Mouse (Mus musculus) midbrain, embryonic 10.5 days (tissue): ENCODE results near the gene Grm1. TPM values are rescaled to one million over a fixed set of nuclear protein-coding genes. Genes with fewer than 3 reads are reported as not detected.

Experiments
- DNase-seq: peaks from one replicate; pipeline ENCODE4 v3.0.0-alpha.2; 2017; ENCODE audit warnings: low spot score
- H3K27ac ChIP-seq: fragments of 300-500 bp; sonication (generic); replicated peaks from 2 replicates; pipeline ENCODE4 v1.5.1; 2016; ENCODE audit warnings: mild to moderate bottlenecking
- H3K27me3 ChIP-seq: fragments of 300-500 bp; sonication (generic); 2 replicates; pipeline ENCODE4 v1.6.1; 2016; ENCODE audit warnings: low read depth, mild to moderate bottlenecking; ENCODE audit not compliant: poor library complexity, severe bottlenecking
- H3K36me3 ChIP-seq: fragments of 300-500 bp; sonication (generic); 2 replicates; pipeline ENCODE4 v1.6.1; 2016; ENCODE audit warnings: mild to moderate bottlenecking, moderate library complexity
- H3K4me1 ChIP-seq: fragments of 300-500 bp; sonication (generic); 2 replicates; pipeline ENCODE4 v1.6.1; 2016
- H3K4me3 ChIP-seq: fragments of 300-500 bp; sonication (generic); 2 replicates; pipeline ENCODE4 v1.5.1; 2016; ENCODE audit warnings: mild to moderate bottlenecking, moderate library complexity
- H3K9me3 ChIP-seq: fragments of 300-500 bp; sonication (generic); replicated peaks from 2 replicates; pipeline ENCODE4 v1.6.1; 2016; ENCODE audit warnings: mild to moderate bottlenecking
- WGBS: fragments of 180-500 bp; shearing (Covaris S2); methylation state at CpG from one replicate; pipeline ENCODE4 v1.1.7; 2016; 5-methylcytosine and 5-hydroxymethylcytosine counted together
- polyA plus RNA-seq: library from polyadenylated mRNA; unstranded; fragments of >200 nt; fragmentation: Nextera tagmentation; extraction: Ambion mirVana; gene quantifications from 2 replicates; pipeline ENCODE4 v1.2.1, GENCODE M21; 2016

The Grm1 gene
- polyA plus RNA-seq, 1 experiment from 2014 or later = 0.01 TPM

DNA sequence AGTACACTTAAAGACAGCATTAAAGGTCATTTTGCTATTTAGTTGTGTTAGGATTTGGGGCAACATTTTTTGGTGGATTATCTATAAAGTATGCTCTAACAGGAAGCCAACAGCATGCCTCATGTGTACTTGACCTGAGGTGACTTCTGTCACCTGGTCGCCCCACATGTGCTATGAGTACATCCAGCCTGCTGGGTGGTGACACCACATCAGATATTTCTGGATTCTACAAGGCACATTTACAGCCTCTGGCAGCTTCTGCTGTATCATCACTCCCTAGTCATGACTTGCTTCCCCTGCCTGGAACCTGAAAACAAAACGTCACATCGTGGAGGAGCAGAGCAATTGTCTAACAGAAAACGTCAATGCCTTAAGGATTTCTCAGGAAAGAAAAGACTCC, 292.2 kb downstream of the Grm1 start:
- DNase-seq = no peak
- Histone ChIP-seq H3K27ac (no peak overlapping the region), H3K9me3 (no peaks in the 10 kb centered on the region), H3K36me3 (no peaks in the 10 kb centered on the region), H3K27me3 (no peaks in the 10 kb centered on the region), H3K4me1 (peaks cover 4% of the 10 kb centered on the region; the same call in 1 of the 2 replicates), H3K4me3 (no peak overlapping the region)
- 81% methylated on average over 4 of the region's 4 CpGs for WGBS

DNA sequence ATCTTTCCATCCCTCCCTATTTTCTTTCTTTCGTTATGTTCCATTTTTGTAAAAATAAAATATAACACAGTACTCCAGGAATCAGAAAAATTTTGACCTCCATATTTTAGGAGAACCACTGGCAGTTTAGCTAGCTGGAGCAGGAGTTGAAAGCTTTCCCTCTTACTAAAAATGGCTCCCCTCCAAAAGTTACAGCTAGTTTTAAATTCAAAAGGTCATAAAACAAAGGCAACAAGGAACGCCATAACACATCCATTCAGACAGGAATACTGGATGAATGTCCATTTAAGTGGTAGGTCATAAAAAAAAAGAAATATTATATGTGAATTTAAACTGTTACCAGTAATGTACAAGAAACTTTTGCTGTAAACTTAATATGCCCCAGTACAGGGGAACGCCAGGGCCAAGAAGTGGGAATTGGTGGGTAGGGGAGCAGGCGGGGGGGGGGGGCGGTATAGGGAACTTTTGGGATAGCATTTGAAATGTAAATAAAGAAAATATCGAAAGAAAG, 294.2 kb downstream of the Grm1 start:
- DNase-seq = no peak
- H3K27ac ChIP-seq = no peak overlapping the region
- H3K4me3 ChIP-seq = no peak overlapping the region
- H3K36me3 ChIP-seq = no peaks in the 10 kb centered on the region
- 90% methylated on average over 4 of the region's 6 CpGs for WGBS
- no peaks in the 10 kb centered on the region for H3K9me3 ChIP-seq
- H3K4me1 ChIP-seq = peaks cover 4% of the 10 kb centered on the region; the same call in 1 of the 2 replicates
- H3K27me3 ChIP-seq = no peaks in the 10 kb centered on the region

DNA sequence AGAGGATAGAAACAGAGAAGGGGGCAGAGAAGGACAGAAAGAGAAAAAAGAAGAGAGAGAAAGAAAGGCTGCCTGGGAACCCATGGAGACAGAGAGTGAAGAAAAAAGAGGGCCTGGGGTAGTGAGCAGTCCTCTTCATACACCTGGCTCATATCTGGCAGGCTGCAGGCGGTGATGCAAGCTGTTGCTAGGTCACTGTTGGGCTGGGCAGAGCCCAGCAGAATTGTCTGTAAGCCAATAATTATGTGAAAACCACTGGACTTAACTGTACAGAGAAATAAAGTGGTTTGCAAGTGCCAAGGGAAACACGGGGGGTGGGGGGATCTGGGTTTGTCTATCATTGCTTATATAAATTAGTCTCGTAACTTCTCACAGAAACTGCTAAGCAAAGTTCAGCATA, 297.0 kb downstream of the Grm1 start:
- H3K36me3 ChIP-seq = no peaks in the 10 kb centered on the region
- H3K9me3 ChIP-seq = no peaks in the 10 kb centered on the region
- WGBS = 89% methylated on average over 3 of the region's 3 CpGs
- DNase-seq = no peak
- no peak overlapping the region for H3K4me3 ChIP-seq
- no peaks in the 10 kb centered on the region for H3K27me3 ChIP-seq
- H3K4me1 ChIP-seq = no peaks in the 10 kb centered on the region
- no peak overlapping the region for H3K27ac ChIP-seq

DNA sequence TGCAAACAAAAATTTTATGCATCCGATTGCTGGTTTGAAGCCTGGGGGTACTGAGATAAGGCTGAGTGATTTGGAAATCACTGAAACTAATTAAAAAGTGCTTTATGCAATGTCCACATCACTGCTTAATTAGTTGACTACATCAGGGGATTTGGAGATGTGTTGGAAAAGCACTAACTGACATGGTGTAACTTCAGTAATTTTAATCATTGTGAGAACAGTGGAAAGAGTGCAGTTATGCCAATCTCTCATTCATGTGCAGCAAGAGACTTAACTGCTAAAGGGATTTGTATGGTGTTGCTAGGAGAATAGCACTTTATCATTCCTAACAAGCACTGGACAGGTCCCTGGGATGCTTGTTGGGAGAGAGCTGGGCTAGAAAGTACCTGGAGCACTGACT, 307.3 kb downstream of the Grm1 start:
- DNase-seq = no peak
- Histone ChIP-seq H3K27me3 (no peaks in the 10 kb centered on the region), H3K4me1 (no peaks in the 10 kb centered on the region), H3K27ac (no peak overlapping the region), H3K36me3 (no peaks in the 10 kb centered on the region), H3K9me3 (no peaks in the 10 kb centered on the region), H3K4me3 (no peak overlapping the region)
- 84% methylated on average over 1 of the region's 1 CpGs for WGBS

DNA sequence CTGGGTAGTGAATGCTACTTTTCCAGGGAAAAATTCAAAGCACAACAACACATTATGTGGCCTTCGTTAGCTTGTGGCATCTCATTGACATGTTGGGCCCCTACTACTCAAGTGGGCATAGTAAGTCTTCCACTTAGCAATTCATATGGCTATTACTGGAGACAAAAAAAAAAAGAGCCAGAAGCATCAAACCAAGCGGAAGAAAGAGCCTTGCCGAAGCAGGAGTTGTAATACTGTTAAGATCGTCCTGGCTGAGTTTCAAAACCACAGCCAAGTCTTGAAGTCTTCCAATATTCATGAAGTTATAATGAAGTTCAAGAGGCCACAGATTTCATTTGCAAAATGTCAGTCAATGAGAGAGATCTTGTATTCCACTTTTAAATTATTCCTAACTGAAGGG, 319.1 kb downstream of the Grm1 start:
- no peak for DNase-seq
- no peaks in the 10 kb centered on the region for H3K36me3 ChIP-seq
- no peak overlapping the region for H3K4me3 ChIP-seq
- H3K9me3 ChIP-seq = no peaks in the 10 kb centered on the region
- no peaks in the 10 kb centered on the region for H3K4me1 ChIP-seq
- no peaks in the 10 kb centered on the region for H3K27me3 ChIP-seq
- no peak overlapping the region for H3K27ac ChIP-seq
- WGBS = 90% methylated on average over 4 of the region's 4 CpGs

DNA sequence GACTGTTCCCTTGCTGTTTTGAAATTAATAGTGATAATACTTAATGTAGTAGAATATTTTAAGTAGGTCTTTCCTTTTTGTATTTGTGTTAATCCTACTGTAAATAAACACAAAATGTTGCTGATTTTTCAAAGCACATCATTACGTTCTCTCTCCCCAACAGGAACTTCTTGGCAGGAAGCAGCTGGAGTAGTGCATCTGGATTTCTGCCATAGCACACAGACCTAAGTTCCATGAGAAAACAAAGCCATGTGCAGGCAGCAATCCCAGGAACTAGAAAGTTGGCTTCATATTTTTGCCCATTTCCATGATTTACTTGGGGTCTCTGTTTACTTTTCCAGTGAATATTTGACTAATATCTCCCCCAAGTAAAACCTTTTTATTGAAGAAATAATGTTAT, 320.9 kb downstream of the Grm1 start:
- WGBS = 84% methylated on average over 1 of the region's 1 CpGs
- no peak overlapping the region for H3K4me3 ChIP-seq
- H3K4me1 ChIP-seq = no peaks in the 10 kb centered on the region
- H3K27me3 ChIP-seq = no peaks in the 10 kb centered on the region
- no peak for DNase-seq
- H3K9me3 ChIP-seq = no peaks in the 10 kb centered on the region
- H3K27ac ChIP-seq = no peak overlapping the region
- no peaks in the 10 kb centered on the region for H3K36me3 ChIP-seq

DNA sequence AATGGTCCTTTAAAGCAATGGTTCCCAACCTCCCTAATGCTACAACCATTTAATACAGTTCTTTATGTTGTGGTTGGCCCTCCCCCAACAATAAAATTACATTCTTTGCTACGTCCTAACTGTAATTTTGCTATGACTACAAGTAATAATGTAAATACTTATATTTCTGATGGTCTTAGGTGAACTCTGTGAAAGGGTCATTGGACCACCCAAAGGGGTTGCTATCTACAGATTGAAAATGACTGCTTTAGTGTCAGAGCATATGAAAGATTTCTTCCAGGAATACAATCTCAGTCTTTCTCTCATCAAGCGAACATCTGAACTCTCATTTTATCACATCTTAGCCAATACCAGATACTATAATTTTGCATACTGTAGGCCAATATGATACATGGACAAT, 321.4 kb downstream of the Grm1 start:
- Histone ChIP-seq H3K27me3 (no peaks in the 10 kb centered on the region), H3K4me1 (no peaks in the 10 kb centered on the region), H3K9me3 (no peaks in the 10 kb centered on the region), H3K27ac (no peak overlapping the region), H3K36me3 (no peaks in the 10 kb centered on the region), H3K4me3 (no peak overlapping the region)
- no peak for DNase-seq
- WGBS = 83% methylated on average over 2 of the region's 2 CpGs

DNA sequence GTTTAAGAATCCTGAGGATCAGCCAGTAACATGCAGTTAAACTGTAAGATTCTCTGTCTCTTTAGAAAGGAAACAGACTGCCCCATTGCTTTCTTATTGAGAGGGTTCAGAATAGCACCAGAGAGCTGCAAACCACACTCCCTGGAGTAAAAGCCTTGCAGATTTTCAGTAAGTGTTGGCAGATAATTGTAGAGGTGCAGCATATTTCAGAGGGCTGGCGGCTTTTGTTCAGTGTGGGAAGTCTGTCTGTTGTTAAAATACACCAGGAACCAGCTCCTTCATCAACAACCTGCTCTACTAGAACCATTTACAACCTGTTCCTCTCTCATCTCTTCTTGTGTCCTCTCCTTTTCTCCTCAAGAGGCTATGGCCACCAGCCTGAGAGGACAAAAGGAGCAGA, 331.1 kb downstream of the Grm1 start:
- Histone ChIP-seq H3K27ac (no peak overlapping the region), H3K9me3 (no peaks in the 10 kb centered on the region), H3K27me3 (no peaks in the 10 kb centered on the region), H3K4me3 (no peak overlapping the region), H3K4me1 (no peaks in the 10 kb centered on the region), H3K36me3 (no peaks in the 10 kb centered on the region)
- 90% methylated on average over 1 of the region's 1 CpGs for WGBS
- no peak for DNase-seq

DNA sequence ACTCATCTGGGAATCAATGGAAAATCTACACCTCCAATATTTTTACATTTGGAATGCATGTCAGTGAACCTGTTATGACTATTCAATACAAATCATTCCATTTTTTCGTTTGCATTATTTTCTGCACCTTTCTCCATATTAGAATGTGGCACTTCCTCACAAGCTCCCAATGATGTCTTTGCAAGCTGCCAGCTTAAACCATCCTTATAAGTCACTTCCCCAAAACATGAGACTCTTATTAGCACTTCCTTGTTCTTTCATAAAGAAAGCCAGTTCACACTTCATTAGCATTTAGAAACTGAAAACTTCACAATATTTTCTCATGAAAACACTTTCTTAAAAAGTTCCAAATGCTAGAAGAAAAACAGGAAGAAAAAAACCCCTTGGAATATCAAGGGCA, 338.1 kb downstream of the Grm1 start:
- no peak overlapping the region for H3K27ac ChIP-seq
- no peaks in the 10 kb centered on the region for H3K4me1 ChIP-seq
- no peak overlapping the region for H3K4me3 ChIP-seq
- H3K36me3 ChIP-seq = no peaks in the 10 kb centered on the region
- H3K27me3 ChIP-seq = no peaks in the 10 kb centered on the region
- WGBS = 70% methylated on average over 1 of the region's 1 CpGs
- no peaks in the 10 kb centered on the region for H3K9me3 ChIP-seq
- DNase-seq = no peak

DNA sequence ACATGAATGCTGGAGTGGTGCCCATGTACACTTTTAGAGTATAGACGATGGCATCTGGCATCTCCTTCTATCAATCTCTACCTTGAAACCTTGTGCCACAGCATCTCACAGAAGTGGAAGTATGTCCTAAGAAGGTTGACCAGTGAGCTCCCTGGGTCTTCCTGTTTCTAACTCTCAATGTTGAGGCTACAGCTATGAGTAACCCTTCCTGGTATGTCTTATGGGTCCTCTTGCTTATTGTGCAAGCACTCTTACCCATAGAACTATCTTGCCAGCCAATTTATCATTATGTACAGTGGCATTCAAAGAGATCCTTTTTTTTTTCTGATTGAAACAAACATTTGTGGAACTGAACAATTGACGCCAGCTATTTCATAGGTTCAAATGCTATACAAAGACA, 340.0 kb downstream of the Grm1 start:
- no peaks in the 10 kb centered on the region for H3K27me3 ChIP-seq
- H3K27ac ChIP-seq = no peak overlapping the region
- WGBS = 91% methylated on average over 2 of the region's 2 CpGs
- no peaks in the 10 kb centered on the region for H3K36me3 ChIP-seq
- H3K4me1 ChIP-seq = no peaks in the 10 kb centered on the region
- no peak for DNase-seq
- H3K9me3 ChIP-seq = no peaks in the 10 kb centered on the region
- H3K4me3 ChIP-seq = no peak overlapping the region

DNA sequence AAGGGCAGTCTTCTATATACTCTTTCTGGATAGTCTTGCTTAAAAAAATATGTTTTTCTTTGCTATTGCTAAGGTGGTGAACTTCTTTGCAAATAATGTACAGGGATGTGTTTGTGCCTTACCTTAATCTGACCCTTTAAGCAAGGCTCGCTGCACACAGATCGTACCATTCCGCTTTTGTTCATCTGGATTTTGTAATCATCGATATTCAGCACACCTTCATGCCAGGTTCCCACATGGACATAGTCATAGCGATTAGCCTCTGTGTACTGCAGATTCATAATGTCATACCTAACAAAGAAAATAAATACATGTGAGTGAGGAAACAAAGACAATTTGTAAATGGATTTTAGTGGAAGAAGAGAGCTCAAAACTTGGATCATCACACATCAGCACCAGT, 340.8 kb downstream of the Grm1 start:
- 94% methylated on average over 5 of the region's 5 CpGs for WGBS

DNA sequence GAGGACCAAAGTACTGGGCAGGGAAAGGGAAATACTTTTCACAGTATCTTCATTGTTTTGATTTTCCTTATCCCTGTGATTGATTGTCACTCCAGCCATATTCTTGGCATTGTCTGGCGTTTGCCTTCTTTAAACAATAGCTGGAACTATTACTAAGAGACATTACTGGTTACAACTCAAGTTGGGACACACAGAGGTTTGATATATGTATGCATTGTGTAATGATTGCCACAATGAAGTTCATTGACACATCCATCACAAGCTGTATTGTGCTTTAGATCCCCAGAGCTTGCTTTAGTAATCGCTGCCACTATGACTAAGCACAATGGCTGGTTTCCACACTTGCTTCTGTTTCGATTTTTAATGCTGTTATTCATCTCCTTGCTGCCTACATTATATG, 341.4 kb downstream of the Grm1 start:
- WGBS = 84% methylated on average over 3 of the region's 3 CpGs
- no peak overlapping the region for H3K4me3 ChIP-seq
- no peak for DNase-seq
- H3K9me3 ChIP-seq = no peaks in the 10 kb centered on the region
- no peaks in the 10 kb centered on the region for H3K27me3 ChIP-seq
- H3K36me3 ChIP-seq = no peaks in the 10 kb centered on the region
- no peaks in the 10 kb centered on the region for H3K4me1 ChIP-seq
- no peak overlapping the region for H3K27ac ChIP-seq

More for the DNA sequence above, 340.8 kb downstream of the Grm1 start:
- DNase-seq = no peak
- Histone ChIP-seq H3K27me3 (no peaks in the 10 kb centered on the region), H3K9me3 (no peaks in the 10 kb centered on the region), H3K4me1 (no peaks in the 10 kb centered on the region), H3K36me3 (no peaks in the 10 kb centered on the region), H3K4me3 (no peak overlapping the region), H3K27ac (no peak overlapping the region)

DNA sequence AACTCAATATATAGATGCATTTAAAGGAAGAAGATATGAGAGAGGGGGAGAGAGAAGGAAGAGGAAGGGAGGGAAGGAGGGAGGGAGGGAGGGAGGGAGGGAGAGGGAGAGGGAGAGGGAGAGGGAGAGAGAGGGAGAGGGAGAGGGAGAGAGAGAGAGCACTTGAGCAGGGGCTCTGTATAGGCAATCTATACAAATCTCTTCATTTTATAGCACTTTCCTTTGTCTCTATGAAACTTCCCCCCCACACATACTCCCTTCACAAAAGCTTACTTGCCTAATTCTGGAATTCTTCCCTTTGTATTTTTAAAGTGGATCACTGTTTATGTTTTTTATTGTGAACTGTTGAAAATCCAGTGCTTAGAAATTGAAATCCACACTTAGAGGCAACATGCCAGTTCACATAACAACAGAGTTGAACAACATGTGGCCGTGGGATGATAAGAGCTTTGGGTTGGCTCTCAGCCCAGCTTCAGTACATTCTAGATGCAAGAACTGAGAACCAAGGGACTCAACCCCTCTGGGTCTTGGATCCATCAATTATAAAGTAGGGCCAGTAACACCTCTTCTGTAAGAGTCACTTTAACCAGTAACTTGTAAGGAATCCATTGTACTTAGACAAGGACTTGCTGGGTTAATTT, 345.0 kb downstream of the Grm1 start:
- DNase-seq = no peak
- H3K27ac ChIP-seq = no peak overlapping the region
- H3K27me3 ChIP-seq = no peaks in the 10 kb centered on the region
- H3K36me3 ChIP-seq = no peaks in the 10 kb centered on the region
- H3K9me3 ChIP-seq = no peaks in the 10 kb centered on the region
- WGBS = 74% methylated on average over 1 of the region's 1 CpGs
- no peak overlapping the region for H3K4me3 ChIP-seq
- H3K4me1 ChIP-seq = no peaks in the 10 kb centered on the region

DNA sequence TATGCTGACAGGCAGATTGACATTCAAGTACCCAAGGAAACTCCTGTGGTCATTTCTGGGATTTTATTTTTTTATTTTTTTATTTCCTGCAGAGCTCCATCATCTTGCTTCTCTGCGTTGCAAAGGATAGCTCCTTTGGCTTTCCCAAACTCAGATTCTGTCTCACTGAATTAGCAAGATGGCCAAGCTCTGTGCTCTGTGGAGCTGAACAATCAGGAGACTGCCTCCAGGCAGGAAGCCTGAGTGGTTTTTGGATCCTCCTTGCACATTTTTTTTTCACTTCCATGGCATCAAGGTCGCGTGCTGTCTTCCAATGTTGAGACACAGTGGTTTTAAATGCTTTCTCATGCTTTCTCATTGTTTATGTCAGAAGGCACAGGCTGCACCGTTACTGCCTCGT, 347.6 kb downstream of the Grm1 start:
- Histone ChIP-seq H3K4me3 (no peak overlapping the region), H3K27me3 (no peaks in the 10 kb centered on the region), H3K9me3 (no peaks in the 10 kb centered on the region), H3K4me1 (no peaks in the 10 kb centered on the region), H3K36me3 (no peaks in the 10 kb centered on the region), H3K27ac (no peak overlapping the region)
- no peak for DNase-seq
- 78% methylated on average over 5 of the region's 5 CpGs for WGBS
